Mouse (Mus musculus) intestine, embryonic 16.5 days (tissue): ENCODE measurements around the gene Olfr1411. TPM values are rescaled to one million over a fixed set of nuclear protein-coding genes. Genes with fewer than 3 reads are reported as not detected.

ENCODE experiments used
- ATAC-seq: fragments of 200-750 bp; cut with Nextera tagmentation; 2 replicates; pipeline ENCODE4 v1.8.0; 2017; ENCODE audit warnings: moderate TSS enrichment, moderate library complexity
- H3K27ac ChIP-seq: fragments of 300-500 bp; sonication (generic); 2 replicates; pipeline ENCODE4 v1.5.1; 2014; ENCODE audit warnings: mild to moderate bottlenecking, low read length
- H3K27me3 ChIP-seq: fragments of 300-500 bp; sonication (generic); replicated peaks from 2 replicates; pipeline ENCODE4 v1.6.1; 2014; ENCODE audit warnings: low read length, control low read depth, mixed read lengths; ENCODE audit not compliant: control insufficient read depth, insufficient read depth
- H3K36me3 ChIP-seq: fragments of 300-500 bp; sonication (generic); 2 replicates; pipeline ENCODE4 v1.6.1; 2014; ENCODE audit warnings: low read length, control low read depth; ENCODE audit not compliant: control insufficient read depth, insufficient read depth
- H3K4me1 ChIP-seq: fragments of 300-500 bp; sonication (generic); 2 replicates; pipeline ENCODE4 v1.6.1; 2014; ENCODE audit warnings: low read length, control low read depth, mixed read lengths; ENCODE audit not compliant: control insufficient read depth, insufficient read depth
- H3K4me2 ChIP-seq: fragments of 300-500 bp; sonication (generic); 2 replicates; pipeline ENCODE4 v1.6.1; 2014; ENCODE audit warnings: low read depth, low read length, control low read depth
- H3K4me3 ChIP-seq: fragments of 300-500 bp; sonication (generic); 2 replicates; pipeline ENCODE4 v1.5.1; 2014; ENCODE audit warnings: mild to moderate bottlenecking, low read length
- H3K9ac ChIP-seq: fragments of 300-500 bp; sonication (generic); 2 replicates; pipeline ENCODE4 v1.6.1; 2014; ENCODE audit warnings: low read depth, low read length
- H3K9me3 ChIP-seq: fragments of 300-500 bp; sonication (generic); 2 replicates; pipeline ENCODE4 v1.6.1; 2016; ENCODE audit warnings: low read length, control low read depth; ENCODE audit not compliant: control insufficient read depth
- WGBS: fragments of 180-500 bp; shearing (Covaris S2); extraction: QIAGEN DNeasy Blood & Tissue Kit; methylation state at CpG from one replicate; pipeline ENCODE4 v1.1.7; 2014; 5-methylcytosine and 5-hydroxymethylcytosine counted together
- polyA plus RNA-seq: library from polyadenylated mRNA; unstranded; fragments of >200 nt; fragmentation: Nextera tagmentation; extraction: Ambion mirVana; gene quantifications from 2 replicates; pipeline ENCODE4 v1.2.1, GENCODE M21; 2015

Olfr1411 gene
- polyA plus RNA-seq, 1 experiment from 2014 or later, result not detected

- Histone ChIP-seq H3K9me3 (no peaks in the 10 kb centered on the region), H3K4me1 (peaks cover 13% of the 10 kb centered on the region), H3K4me3 (no peak overlapping the region), H3K27me3 (no peaks in the 10 kb centered on the region), H3K4me2 (no peak overlapping the region), H3K36me3 (peaks cover 5% of the 10 kb centered on the region; the same call in 1 of the 2 replicates), H3K9ac (no peak overlapping the region), H3K27ac (no peak overlapping the region)
- no peak for ATAC-seq
- 90% methylated on average over 11 of the region's 11 CpGs for WGBS
Measured at GRCm38 (mm10) chr1:92636676-92637075, 42.5 kb downstream of the Olfr1411 start.

- no peak overlapping the region for H3K27ac ChIP-seq
Measured at GRCm38 (mm10) chr1:92637501-92638172, 43.4 kb downstream of the Olfr1411 start.

GRCm38 (mm10) chr1:92638181-92638580 lies 44.0 kb downstream of the Olfr1411 start:
- H3K27me3 ChIP-seq, result no peaks in the 10 kb centered on the region
- 87% methylated on average over 3 of the region's 3 CpGs for WGBS
- no peak for ATAC-seq

More at GRCm38 (mm10) chr1:92637501-92638172, 43.4 kb downstream of the Olfr1411 start:
- H3K4me1 ChIP-seq, result peaks cover 13% of the 10 kb centered on the region
- H3K9me3 ChIP-seq, result no peaks in the 10 kb centered on the region
- no peak overlapping the region for H3K4me2 ChIP-seq
- H3K4me3 ChIP-seq, result no peak overlapping the region
- no peaks in the 10 kb centered on the region for H3K27me3 ChIP-seq
- peaks cover 5% of the 10 kb centered on the region; the same call in 1 of the 2 replicates for H3K36me3 ChIP-seq
- ATAC-seq, result no peak
- WGBS, result 91% methylated on average over 15 of the region's 15 CpGs
- H3K9ac ChIP-seq, result no peak overlapping the region

GRCm38 (mm10) chr1:92638736-92639135 lies 44.5 kb downstream of the Olfr1411 start:
- WGBS, result 94% methylated on average over 4 of the region's 4 CpGs
- Histone ChIP-seq H3K9ac (no peak overlapping the region), H3K4me1 (peaks cover 13% of the 10 kb centered on the region), H3K4me3 (no peak overlapping the region), H3K27me3 (no peaks in the 10 kb centered on the region), H3K27ac (no peak overlapping the region), H3K9me3 (no peaks in the 10 kb centered on the region), H3K36me3 (peaks cover 5% of the 10 kb centered on the region; the same call in 1 of the 2 replicates), H3K4me2 (no peak overlapping the region)
- no peak for ATAC-seq

More at GRCm38 (mm10) chr1:92638181-92638580, 44.0 kb downstream of the Olfr1411 start:
- Histone ChIP-seq H3K4me1 (peaks cover 13% of the 10 kb centered on the region), H3K27ac (no peak overlapping the region), H3K36me3 (peaks cover 5% of the 10 kb centered on the region; the same call in 1 of the 2 replicates), H3K9ac (no peak overlapping the region), H3K4me2 (no peak overlapping the region), H3K4me3 (no peak overlapping the region), H3K9me3 (no peaks in the 10 kb centered on the region)

- no peak for ATAC-seq
- H3K9me3 ChIP-seq, result no peaks in the 10 kb centered on the region
- peak overlapping the region; percentile 92; the same call in 1 of the 2 replicates for H3K4me2 ChIP-seq
- H3K27ac ChIP-seq, result no peak overlapping the region
- peak overlapping the region; percentile 92; the same call in 1 of the 2 replicates for H3K4me3 ChIP-seq
- peak overlapping the region; percentile 11; the same call in 1 of the 2 replicates for H3K9ac ChIP-seq
- no peaks in the 10 kb centered on the region for H3K27me3 ChIP-seq
- 90% methylated on average over 6 of the region's 6 CpGs for WGBS
- peaks cover 5% of the 10 kb centered on the region; the same call in 1 of the 2 replicates for H3K36me3 ChIP-seq
- peaks cover 13% of the 10 kb centered on the region for H3K4me1 ChIP-seq
Measured at GRCm38 (mm10) chr1:92640393-92640792, 46.2 kb downstream of the Olfr1411 start.

- Histone ChIP-seq H3K27ac (peak within 1 kb of the TSS; percentile 63), H3K4me1 (peaks cover 13% of the 10 kb centered on the region), H3K4me2 (peak within 1 kb of the TSS; percentile 92), H3K9me3 (no peaks in the 10 kb centered on the region), H3K4me3 (peak within 1 kb of the TSS; percentile 92), H3K27me3 (no peaks in the 10 kb centered on the region), H3K36me3 (peaks cover 3% of the 10 kb centered on the region; the same call in 1 of the 2 replicates), H3K9ac (peak within 1 kb of the TSS; percentile 95)
- 2% methylated on average over 50 of the region's 50 CpGs for WGBS
- peak; percentile 96 for ATAC-seq
Measured at GRCm38 (mm10) chr1:92641514-92642272, 47.5 kb downstream of the Olfr1411 start, which contains the start of gene Cops9. Gene Cops9, minus strand, starts transcription at chr1:92641985.

GRCm38 (mm10) chr1:92643691-92644090 lies 49.5 kb downstream of the Olfr1411 start:
- no peak for ATAC-seq
- H3K36me3 ChIP-seq, result no peaks in the 10 kb centered on the region
- H3K4me1 ChIP-seq, result peaks cover 20% of the 10 kb centered on the region
- H3K27me3 ChIP-seq, result no peaks in the 10 kb centered on the region
- WGBS, result 69% methylated on average over 4 of the region's 4 CpGs
- H3K9me3 ChIP-seq, result no peaks in the 10 kb centered on the region
- H3K9ac ChIP-seq, result no peak overlapping the region
- no peak overlapping the region for H3K4me2 ChIP-seq
- H3K4me3 ChIP-seq, result no peak overlapping the region
- no peak overlapping the region for H3K27ac ChIP-seq

- Histone ChIP-seq H3K4me2 (no peak overlapping the region), H3K36me3 (no peaks in the 10 kb centered on the region), H3K9me3 (no peaks in the 10 kb centered on the region), H3K4me1 (peaks cover 20% of the 10 kb centered on the region), H3K4me3 (no peak overlapping the region), H3K27me3 (no peaks in the 10 kb centered on the region), H3K27ac (no peak overlapping the region), H3K9ac (no peak overlapping the region)
- WGBS, result 76% methylated on average over 5 of the region's 5 CpGs
- ATAC-seq, result no peak
Measured at GRCm38 (mm10) chr1:92644916-92645315, 50.7 kb downstream of the Olfr1411 start.

GRCm38 (mm10) chr1:92646111-92646510 lies 51.9 kb downstream of the Olfr1411 start:
- H3K9ac ChIP-seq, result no peak overlapping the region
- WGBS, result 72% methylated on average over 2 of the region's 2 CpGs
- no peak overlapping the region for H3K27ac ChIP-seq
- peaks cover 9% of the 10 kb centered on the region for H3K4me1 ChIP-seq
- H3K36me3 ChIP-seq, result no peaks in the 10 kb centered on the region
- ATAC-seq, result no peak
- no peaks in the 10 kb centered on the region for H3K9me3 ChIP-seq
- no peak overlapping the region for H3K4me2 ChIP-seq
- no peak overlapping the region for H3K4me3 ChIP-seq
- no peaks in the 10 kb centered on the region for H3K27me3 ChIP-seq
